Mouse (Mus musculus): ENCODE measurements around the gene Olfr177. TPM values are rescaled to one million over a fixed set of nuclear protein-coding genes. Genes with fewer than 3 reads are reported as not detected.

The Olfr177 gene
- total RNA-seq (2023) = not detected

GRCm38 (mm10) chr16:58874668-58875067 is at the start of gene Olfr177:
TSS of gene Olfr177 (minus strand) at chr16:58874768.

DNA sequence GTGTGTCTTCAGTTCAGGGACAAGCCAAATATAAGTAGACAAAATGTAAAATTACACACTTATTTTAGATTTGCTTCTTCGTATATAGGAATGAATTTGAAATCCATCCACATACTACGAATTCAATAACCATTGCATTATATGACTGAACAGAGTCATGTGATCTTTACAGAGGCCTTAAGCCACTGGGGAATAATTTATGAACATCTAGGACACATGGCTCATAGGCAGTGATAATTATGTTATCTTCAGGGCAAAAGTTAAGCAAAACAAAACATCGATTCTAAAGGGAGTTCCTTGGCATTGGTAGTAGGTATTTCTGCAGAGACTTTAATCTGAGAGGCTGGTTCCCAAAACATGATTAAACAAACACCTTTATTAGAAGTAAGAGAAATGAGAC is 17.4 kb upstream of the Olfr177 start, which contains the start of gene Olfr178:
TSS of gene Olfr178 (minus strand) at position 101 of the 400 bp plus-strand sequence.

DNA sequence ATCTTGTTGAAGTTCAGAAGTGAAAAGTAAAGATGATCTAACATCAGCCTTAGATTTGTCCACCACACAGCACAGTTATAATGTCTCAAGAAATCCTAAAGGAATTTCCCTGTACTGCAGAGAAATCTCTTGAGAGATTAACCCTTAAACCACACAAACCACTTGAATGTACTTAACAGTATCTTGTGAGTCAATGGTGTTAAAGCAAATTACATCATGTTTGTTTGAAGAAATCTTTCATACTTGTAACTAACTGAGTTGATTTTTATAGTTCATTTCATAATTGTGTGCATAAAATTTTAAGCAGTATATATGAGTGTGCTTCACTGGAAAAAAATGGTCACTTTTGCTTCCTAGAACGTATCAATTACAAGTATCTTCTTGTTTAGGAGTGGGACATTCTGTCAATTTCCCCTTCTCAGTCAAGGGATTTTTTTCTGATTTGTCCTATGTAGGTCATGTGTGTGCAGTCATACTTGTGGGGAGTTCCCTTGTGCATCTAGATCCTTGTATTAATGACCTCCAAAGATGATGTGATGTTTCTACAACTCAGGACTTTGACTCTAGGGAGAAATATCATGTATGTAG is 47.7 kb downstream of the Olfr177 start, which contains the start of gene Olfr175-ps1:
TSS of gene Olfr175-ps1 (minus strand) at position 51 of the 588 bp plus-strand sequence.

Other genes starting within 250 kb of the Olfr177 start
- gene E330017A01Rik, start 236.0 kb downstream of the Olfr177 start, total RNA-seq (2023) = not detected
- gene Cpox, start 204.5 kb downstream of the Olfr177 start, total RNA-seq (2023) = 10 to 100 TPM; 41.8 to 65.3 TPM
- 1 to 10 TPM in 1 of 2 experiments, under 1 TPM in 1; 0.55 to 1.3 TPM for gene Gpr15, start 155.7 kb downstream of the Olfr177 start, total RNA-seq (2023)
- 10 to 100 TPM; 25.8 to 29.7 TPM for gene Cldnd1, start 146.9 kb downstream of the Olfr177 start, total RNA-seq (2023)
- not detected for gene Olfr172, start 111.6 kb downstream of the Olfr177 start, total RNA-seq (2023)
- gene Olfr173, start 74.5 kb downstream of the Olfr177 start, total RNA-seq (2023) = not detected
- gene Olfr175-ps1, start 48.0 kb downstream of the Olfr177 start, total RNA-seq (2023) = not detected
- gene Olfr178, start 17.3 kb upstream of the Olfr177 start, total RNA-seq (2023) = not detected
- gene Olfr181, start 54.0 kb upstream of the Olfr177 start, total RNA-seq (2023) = not detected
- gene Olfr180, start 54.6 kb upstream of the Olfr177 start, total RNA-seq (2023) = not detected
- gene Olfr183, start 120.6 kb upstream of the Olfr177 start, total RNA-seq (2023) = not detected
- gene Olfr186, start 155.5 kb upstream of the Olfr177 start, total RNA-seq (2023) = not detected
- gene Olfr187, start 165.0 kb upstream of the Olfr177 start, total RNA-seq (2023) = not detected
- not detected for gene Olfr190, start 203.2 kb upstream of the Olfr177 start, total RNA-seq (2023)
- not detected for gene Olfr191, start 215.1 kb upstream of the Olfr177 start, total RNA-seq (2023)
- gene Olfr193, start 237.1 kb upstream of the Olfr177 start, total RNA-seq (2023) = not detected
- gene Olfr194, start 246.3 kb upstream of the Olfr177 start, total RNA-seq (2023) = not detected

Data from neutrophil, adult 83 days (primary cell).